Comparison of ENCODE assay signal across 8 mouse cellular contexts in the genomic region with DNA sequence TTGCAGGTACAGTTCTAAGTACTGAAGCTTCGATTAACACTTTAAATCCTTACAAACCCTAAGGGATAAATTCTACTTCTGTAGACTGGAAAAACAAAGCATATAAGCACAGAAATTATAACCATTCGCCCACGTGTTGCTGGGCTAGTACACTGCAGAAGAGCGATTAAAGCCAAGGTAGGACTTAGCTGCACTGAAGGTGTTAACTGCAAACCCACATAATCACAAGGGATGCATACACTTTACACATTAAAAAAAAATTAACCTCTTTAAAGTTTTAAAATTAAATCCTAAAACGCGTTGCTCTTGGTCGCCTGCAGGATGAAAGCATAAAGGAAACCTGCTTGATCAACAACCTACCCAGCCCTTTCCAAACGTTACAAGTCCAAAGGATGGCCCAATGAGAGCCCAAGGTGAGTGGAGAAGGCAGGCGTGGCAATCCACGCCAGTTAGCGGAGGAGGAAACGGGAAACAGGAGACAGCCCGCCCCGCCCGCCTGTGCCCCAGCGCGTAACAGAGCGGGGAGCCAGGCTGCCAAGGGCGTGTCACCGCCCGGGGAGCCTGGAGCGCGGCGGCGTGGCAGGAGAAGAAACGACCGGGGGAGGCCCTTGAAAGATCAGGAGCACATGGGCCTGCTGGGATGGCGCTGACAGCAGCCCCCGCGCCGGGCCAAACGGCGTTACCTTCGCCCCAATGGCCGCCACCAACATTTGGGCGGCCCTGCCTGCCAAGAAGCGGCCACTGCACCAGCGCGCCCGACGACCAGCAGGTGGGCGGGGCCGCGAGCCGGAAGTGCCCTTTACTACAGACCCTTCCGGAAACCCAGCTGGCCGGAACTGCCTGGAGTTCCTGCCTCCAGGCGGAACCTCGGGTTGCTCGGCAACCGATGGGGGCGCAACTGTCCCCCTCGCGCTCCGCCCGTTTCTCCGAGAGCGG. TPM values are rescaled to one million over a fixed set of nuclear protein-coding genes. Genes with fewer than 3 reads are reported as not detected.
DNase-seq lines count a peak whose midpoint lies in the region; ATAC-seq and TF ChIP-seq lines count a peak whose summit lies in the region.
"Not testable (repeated sequence)": the region's sequence is repeated elsewhere in the genome, so short reads cannot be mapped to it uniquely, and the experiment has no call there.

Gene Rsph3a (plus strand): TSS at position 498 of the 936 bp plus-strand sequence.

- peak within 1 kb of the TSS; percentile 55 for H3K4me3 ChIP-seq in cortical plate, adult 2 months (ENCODE audit: insufficient read depth, low read length)
- H3K4me3 ChIP-seq in hindbrain, postnatal 0 days (ENCODE audit: low read length): peak within 1 kb of the TSS; percentile 43
- peak within 1 kb of the TSS; percentile 60 for H3K4me3 ChIP-seq in left cerebral cortex, adult 2 months
- peak within 1 kb of the TSS; percentile 40 for H3K4me3 ChIP-seq in macrophage (ENCODE audit: inconsistent target)

- H3K27me3 ChIP-seq in hindbrain, postnatal 0 days (ENCODE audit: insufficient read depth, low read length): not testable (repeated sequence)

- not testable (repeated sequence) for H3K36me3 ChIP-seq in hindbrain, postnatal 0 days (ENCODE audit: insufficient read depth, low read length); macrophage (ENCODE audit: inconsistent target)

- WGBS in hindbrain, postnatal 0 days: 4% methylated on average over 54 of the region's 58 CpGs
- 2% methylated on average over 55 of the region's 58 CpGs for WGBS in macrophage (ENCODE audit: missing documents)

- H3K27ac ChIP-seq in cortical plate, adult 2 months (ENCODE audit: insufficient read depth, low read length): peak within 1 kb of the TSS; percentile 81; the same call in 1 of the 2 replicates
- peak within 1 kb of the TSS; percentile 86 for H3K27ac ChIP-seq in hindbrain, postnatal 0 days
- peak within 1 kb of the TSS; percentile 81 for H3K27ac ChIP-seq in left cerebral cortex, adult 2 months
- H3K27ac ChIP-seq in macrophage: peak within 1 kb of the TSS; percentile 29; the same call in 1 of the 2 replicates

- intact Hi-C loops in left cerebral cortex, adult 2 months (cut with DNase I): loop anchor here (10.0 kb wide), 1 partner anchor 1001 kb away; the partner anchor contains the start of gene Rsph3b

- not testable (repeated sequence) for TF ChIP-seq CTCF in cortical plate, adult 2 months (IDR thresholded peaks at IDR 0.05; ENCODE audit: extremely low read depth, insufficient read depth, low read length)
- TF ChIP-seq CTCF in hindbrain, postnatal 0 days (IDR thresholded peaks at IDR 0.05; ENCODE audit: low read depth): peak; percentile 43
- TF ChIP-seq CTCF in left cerebral cortex, adult 2 months (IDR thresholded peaks at IDR 0.05): peak; percentile 4; the same call in 1 of the 2 replicates

- DNase-seq in gastrocnemius, adult 8-10 months (ENCODE audit: low spot score in 2 of 2): peak; percentile 72 to 86
- DNase-seq in hindbrain, postnatal 0 days (ENCODE audit: low spot score): peak; percentile 94
- peak; percentile 83 for DNase-seq in left cerebral cortex, adult 2 months (ENCODE audit: extremely low spot score in 1 of 2, low spot score in 2 of 2)
- peak; percentile 76 for DNase-seq in retina, postnatal 7 days (ENCODE audit: low read depth, low spot score)
- DNase-seq in urinary bladder, adult 18-20 months (ENCODE audit: low spot score in 2 of 2): peak; percentile 72 to 78

- peak; percentile 63 for ATAC-seq in activated CD4-positive, CD25-positive, alpha-beta regulatory T cell, adult 4 months
- ATAC-seq in hindbrain, postnatal 0 days: peak; percentile 99

- TF ChIP-seq POLR2A in cortical plate, adult 2 months (IDR thresholded peaks at IDR 0.05; ENCODE audit: extremely low read depth, insufficient read depth, low read length): peak; percentile 25; the same call in 1 of the 2 replicates

- H3K4me1 ChIP-seq in cortical plate, adult 2 months (ENCODE audit: control insufficient read depth, insufficient read depth, low read length); hindbrain, postnatal 0 days (ENCODE audit: insufficient read depth, low read length): not testable (repeated sequence)

- peak within 1 kb of the TSS; percentile 50 for H3K9ac ChIP-seq in hindbrain, postnatal 0 days (replicated peaks; ENCODE audit: low read length)

- peak within 1 kb of the TSS; percentile 59 for H3K4me2 ChIP-seq in hindbrain, postnatal 0 days (ENCODE audit: low read depth, low read length)

- H3K79me2 ChIP-seq in macrophage (ENCODE audit: inconsistent target): not testable (repeated sequence)

- not testable (repeated sequence) for H3K9me3 ChIP-seq in hindbrain, postnatal 0 days (ENCODE audit: low read length)

RNA-seq across cellular contexts. Expression of gene Rsph3a, which starts in this region (rescaled TPM):
- polyA plus RNA-seq in activated CD4-positive, CD25-positive, alpha-beta regulatory T cell, adult 4 months (2017; shearing (Covaris generic)): 10 to 100 TPM; 21.3 to 34.9 TPM
- polyA plus RNA-seq in cortical plate, adult 2 months (2012; rRNA removed): 37.4 and 46.6 TPM in 2 replicates
- 10 to 100 TPM; 21.7 to 25.6 (median 23.4) TPM for total RNA-seq in gastrocnemius, adult 8-10 months (2022)
- total RNA-seq in hindbrain, postnatal 0 days (2014; rRNA removed): 38.7 and 65.3 TPM in 2 replicates
- 64.7 and 67.4 TPM in 2 replicates for polyA plus RNA-seq in hindbrain, postnatal 0 days (2015; fragmentation: Nextera tagmentation; extraction: Ambion mirVana)
- 10 to 100 TPM; 31.7 to 39.7 TPM for total RNA-seq in left cerebral cortex, adult 2 months (2021)
- 10 to 100 TPM in 20 of 26 experiments, 1 to 10 TPM in 6; 2.6 to 35.4 (median 15.4) TPM for total RNA-seq in macrophage (2018; cell fraction: chromatin; rRNA removed)
- 10 to 100 TPM; 13.0 to 34.1 (median 22.6) TPM for total RNA-seq in macrophage (2018; cell fraction: cytosol; rRNA removed)
- 10 to 100 TPM in 15 of 26 experiments, 1 to 10 TPM in 11; 4.2 to 33.1 (median 12.8) TPM for total RNA-seq in macrophage (2018; cell fraction: nucleus; rRNA removed)
- 13.6 to 21.3 TPM (median 18.8 TPM) in 3 replicates for polyA plus RNA-seq in macrophage (2018)

Comparison
In these comparisons a context has a peak if more than half of its experiments do, and no peak if none do; other contexts are left out.
1. Peak in every context shown above with its lines: DNase-seq, ATAC-seq, H3K4me3 ChIP-seq and H3K27ac ChIP-seq.
2. H3K27ac ChIP-seq: peak in every context shown above with its lines; median percentile 86 in hindbrain, postnatal 0 days; 81 in cortical plate, adult 2 months; 81 in left cerebral cortex, adult 2 months; 29 in macrophage.